Mouse (Mus musculus) megakaryocyte-erythroid progenitor cell, adult 5-6 weeks (primary cell): ENCODE measurements around the gene Mff. TPM values are rescaled to one million over a fixed set of nuclear protein-coding genes. Genes with fewer than 3 reads are reported as not detected.

Experiments
- ATAC-seq: replicated peaks from 2 replicates; pipeline ENCODE4 v1.8.0; 2016; ENCODE audit warnings: mild to moderate bottlenecking, inconsistent platforms; ENCODE audit not compliant: severe bottlenecking, poor library complexity, low FRiP score, low TSS enrichment
- total RNA-seq, 2 experiments: library from RNA; stranded (forward) in 1 of 2; stranded (reverse) in 1 of 2; fragments of 200-1000, 215-1000 nt in 1 of 2; fragments of >200 nt in 1 of 2; fragmentation: Nextera tagmentation in 1 of 2; gene quantifications; 2 replicates each; pipeline ENCODE4 v1.2.3; 2014 to 2017

Mff gene
- total RNA-seq, 2 experiments from 2014 or later, result 77.1 to 106 TPM

DNA sequence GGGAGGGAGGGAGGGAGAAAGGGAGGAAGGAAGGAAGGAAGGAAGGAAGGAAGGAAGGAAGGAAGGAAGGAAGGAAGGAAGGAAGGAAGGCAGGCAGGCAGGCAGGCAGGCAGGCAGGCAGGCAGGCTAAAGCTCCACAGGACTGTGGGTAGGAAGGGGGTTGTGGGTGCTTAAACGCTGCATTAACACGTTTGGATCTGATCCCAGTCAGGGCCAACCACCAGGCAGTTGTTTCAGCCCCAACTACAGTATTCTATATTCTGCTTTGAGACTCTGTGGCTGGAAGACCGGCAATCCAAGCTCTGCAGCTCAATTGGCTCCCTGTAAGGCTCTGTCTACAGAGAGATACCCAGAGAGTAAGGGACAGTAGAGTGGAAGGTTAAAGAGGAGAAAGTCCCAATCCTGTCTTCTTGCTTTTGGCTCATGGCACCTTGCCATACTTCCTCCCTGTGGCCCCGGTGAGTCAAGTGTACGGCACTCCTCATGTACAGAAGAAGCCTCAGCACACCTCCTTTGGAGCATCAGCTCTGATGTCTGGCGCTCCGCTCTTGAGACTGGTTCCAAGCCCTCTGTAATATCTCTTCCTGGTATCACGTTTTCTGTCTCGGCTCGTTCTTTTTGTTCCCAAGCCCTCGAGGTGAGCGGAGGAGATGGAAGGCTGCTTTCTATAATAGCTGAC is 76.6 kb downstream of the Mff start:
- no peak for ATAC-seq

Other genes with a start within 250 kb of the Mff start
- gene Col4a4, start 138.0 kb upstream of the Mff start, total RNA-seq (2014; fragmentation: Nextera tagmentation), result not detected in 2 replicates
- not detected in 2 replicates for gene Col4a4, start 138.0 kb upstream of the Mff start, total RNA-seq (2017)
- not detected in 2 replicates for gene Col4a3, start 138.0 kb upstream of the Mff start, total RNA-seq (2014; fragmentation: Nextera tagmentation)
- gene Col4a3, start 138.0 kb upstream of the Mff start, total RNA-seq (2017), result not detected in 2 replicates
- not detected in 2 replicates for gene Tm4sf20, start 43.6 kb downstream of the Mff start, total RNA-seq (2014; fragmentation: Nextera tagmentation)
- gene Tm4sf20, start 43.6 kb downstream of the Mff start, total RNA-seq (2017), result not detected in 2 replicates
- not detected in 2 replicates for gene Gm47791, start 46.4 kb downstream of the Mff start, total RNA-seq (2014; fragmentation: Nextera tagmentation)
- not detected in 2 replicates for gene Gm47791, start 46.4 kb downstream of the Mff start, total RNA-seq (2017)
- gene Agfg1, start 114.6 kb downstream of the Mff start, total RNA-seq (2014; fragmentation: Nextera tagmentation), result 30.1 and 39.6 TPM in 2 replicates
- gene Agfg1, start 114.6 kb downstream of the Mff start, total RNA-seq (2017), result 32.5 and 42.1 TPM in 2 replicates
- not detected in 2 replicates for gene A030005L19Rik, start 188.4 kb downstream of the Mff start, total RNA-seq (2014; fragmentation: Nextera tagmentation)
- not detected in 2 replicates for gene A030005L19Rik, start 188.4 kb downstream of the Mff start, total RNA-seq (2017)
- not detected in 2 replicates for gene A030014E15Rik, start 200.0 kb downstream of the Mff start, total RNA-seq (2014; fragmentation: Nextera tagmentation)
- gene A030014E15Rik, start 200.0 kb downstream of the Mff start, total RNA-seq (2017), result not detected in 2 replicates
- not detected in 2 replicates for gene Gm6217, start 206.5 kb downstream of the Mff start, total RNA-seq (2014; fragmentation: Nextera tagmentation)
- not detected in 2 replicates for gene Gm6217, start 206.5 kb downstream of the Mff start, total RNA-seq (2017)
- gene A030003K21Rik, start 218.5 kb downstream of the Mff start, total RNA-seq (2014; fragmentation: Nextera tagmentation), result not detected in 2 replicates
- gene A030003K21Rik, start 218.5 kb downstream of the Mff start, total RNA-seq (2017), result not detected in 2 replicates
- not detected in 2 replicates for gene Gm7544, start 231.1 kb downstream of the Mff start, total RNA-seq (2014; fragmentation: Nextera tagmentation)
- gene Gm7544, start 231.1 kb downstream of the Mff start, total RNA-seq (2017), result not detected in 2 replicates
- not detected in 2 replicates for gene Gm47955, start 235.4 kb downstream of the Mff start, total RNA-seq (2014; fragmentation: Nextera tagmentation)
- gene Gm47955, start 235.4 kb downstream of the Mff start, total RNA-seq (2017), result not detected in 2 replicates